Mouse (Mus musculus) C2C12 (cell line): ENCODE results near the gene 4930402F06Rik.

Source experiments
- CTCF ChIP-seq: IDR thresholded peaks from one replicate; pipeline ENCODE4 v1.5.1; 2011; ENCODE audit not compliant: control insufficient read depth, insufficient read depth, insufficient read length
- MYOD1 ChIP-seq: IDR thresholded peaks from one replicate; pipeline ENCODE4 v1.6.1; 2011; ENCODE audit warnings: low read depth; ENCODE audit not compliant: control insufficient read depth, insufficient read length

GRCm38 (mm10) chr2:35400739-35401138, 3.8 kb upstream of the 4930402F06Rik start:
- TF ChIP-seq CTCF (no peak), MYOD1 (no peak)
